Mouse (Mus musculus): Measurements from ENCODE around the gene Lcn10. TPM values are rescaled to one million over a fixed set of nuclear protein-coding genes. Genes with fewer than 3 reads are reported as not detected.
"Not testable (repeated sequence)": the region's sequence is repeated elsewhere in the genome, so short reads cannot be mapped to it uniquely, and the experiment has no call there.

Lcn10 gene
- polyA plus RNA-seq, 1 experiment from 2014 or later: not detected

- H3K9me3 ChIP-seq (ENCODE audit: control insufficient read depth, low read length); H3K4me1 ChIP-seq (replicated peaks; ENCODE audit: control insufficient read depth, insufficient read depth, low read length): not testable (repeated sequence)
- 51% methylated on average over 3 of the region's 3 CpGs for WGBS
Observed at GRCm38 (mm10) chr2:25699743-25700142, 17.2 kb downstream of the Lcn10 start, which contains the start of gene Obp2a. Obp2a (plus strand) TSS chr2:25700043.

GRCm38 (mm10) chr2:25701001-25701400 lies 18.5 kb downstream of the Lcn10 start:
- Histone ChIP-seq H3K9me3 (ENCODE audit: control insufficient read depth, low read length) (no peaks in the 10 kb centered on the region), H3K4me2 (ENCODE audit: low read depth, low read length) (no peak overlapping the region), H3K4me1 (replicated peaks; ENCODE audit: control insufficient read depth, insufficient read depth, low read length) (no peaks in the 10 kb centered on the region), H3K4me3 (ENCODE audit: low read length) (no peak overlapping the region), H3K36me3 (ENCODE audit: control insufficient read depth, insufficient read depth, low read length) (no peaks in the 10 kb centered on the region), H3K27ac (ENCODE audit: low read length) (no peak overlapping the region), H3K27me3 (ENCODE audit: control insufficient read depth, insufficient read depth, low read depth, low read length) (no peaks in the 10 kb centered on the region), H3K9ac (ENCODE audit: low read length) (no peak overlapping the region)
- no peak for ATAC-seq (ENCODE audit: low read depth)
- WGBS: 72% methylated on average over 5 of the region's 5 CpGs

More at GRCm38 (mm10) chr2:25699743-25700142, 17.2 kb downstream of the Lcn10 start, which contains the start of gene Obp2a:
- H3K36me3 ChIP-seq (ENCODE audit: control insufficient read depth, insufficient read depth, low read length); H3K27ac ChIP-seq (ENCODE audit: low read length); H3K4me2 ChIP-seq (ENCODE audit: low read depth, low read length); H3K4me3 ChIP-seq (ENCODE audit: low read length); ATAC-seq (ENCODE audit: low read depth); H3K9ac ChIP-seq (ENCODE audit: low read length); H3K27me3 ChIP-seq (ENCODE audit: control insufficient read depth, insufficient read depth, low read depth, low read length): not testable (repeated sequence)

GRCm38 (mm10) chr2:25703706-25704105 lies 21.2 kb downstream of the Lcn10 start:
- no peak for ATAC-seq (ENCODE audit: low read depth)

GRCm38 (mm10) chr2:25706643-25707481 lies 24.3 kb downstream of the Lcn10 start, which contains the start of gene Bmyc:
Bmyc (plus strand) TSS chr2:25706739.
- Histone ChIP-seq H3K4me3 (ENCODE audit: low read length) (peak within 1 kb of the TSS; percentile 79), H3K4me2 (ENCODE audit: low read depth, low read length) (peak within 1 kb of the TSS; percentile 97), H3K27ac (ENCODE audit: low read length) (peak within 1 kb of the TSS; percentile 47), H3K27me3 (ENCODE audit: control insufficient read depth, insufficient read depth, low read depth, low read length) (no peaks in the 10 kb centered on the region), H3K9ac (ENCODE audit: low read length) (peak within 1 kb of the TSS; percentile 79), H3K4me1 (replicated peaks; ENCODE audit: control insufficient read depth, insufficient read depth, low read length) (peaks cover 10% of the 10 kb centered on the region), H3K36me3 (ENCODE audit: control insufficient read depth, insufficient read depth, low read length) (no peaks in the 10 kb centered on the region), H3K9me3 (ENCODE audit: control insufficient read depth, low read length) (no peaks in the 10 kb centered on the region)
- peak; percentile 94 for ATAC-seq (ENCODE audit: low read depth)
- under 1% methylated on average over 78 of the region's 78 CpGs for WGBS

More at GRCm38 (mm10) chr2:25703706-25704105, 21.2 kb downstream of the Lcn10 start:
- Histone ChIP-seq H3K36me3 (ENCODE audit: control insufficient read depth, insufficient read depth, low read length) (no peaks in the 10 kb centered on the region), H3K4me3 (ENCODE audit: low read length) (no peak overlapping the region), H3K4me1 (replicated peaks; ENCODE audit: control insufficient read depth, insufficient read depth, low read length) (peaks cover 10% of the 10 kb centered on the region), H3K9me3 (ENCODE audit: control insufficient read depth, low read length) (no peaks in the 10 kb centered on the region), H3K27me3 (ENCODE audit: control insufficient read depth, insufficient read depth, low read depth, low read length) (no peaks in the 10 kb centered on the region), H3K4me2 (ENCODE audit: low read depth, low read length) (no peak overlapping the region), H3K9ac (ENCODE audit: low read length) (no peak overlapping the region), H3K27ac (ENCODE audit: low read length) (no peak overlapping the region)
- 62% methylated on average over 4 of the region's 4 CpGs for WGBS

- ATAC-seq (ENCODE audit: low read depth): no peak
- Histone ChIP-seq H3K9me3 (ENCODE audit: control insufficient read depth, low read length) (no peaks in the 10 kb centered on the region), H3K27me3 (ENCODE audit: control insufficient read depth, insufficient read depth, low read depth, low read length) (no peaks in the 10 kb centered on the region), H3K36me3 (ENCODE audit: control insufficient read depth, insufficient read depth, low read length) (no peaks in the 10 kb centered on the region), H3K4me3 (ENCODE audit: low read length) (no peak overlapping the region), H3K4me2 (ENCODE audit: low read depth, low read length) (no peak overlapping the region), H3K27ac (ENCODE audit: low read length) (no peak overlapping the region), H3K4me1 (replicated peaks; ENCODE audit: control insufficient read depth, insufficient read depth, low read length) (peaks cover 10% of the 10 kb centered on the region), H3K9ac (ENCODE audit: low read length) (no peak overlapping the region)
- 64% methylated on average over 2 of the region's 2 CpGs for WGBS
Observed at GRCm38 (mm10) chr2:25708121-25708520, 25.6 kb downstream of the Lcn10 start.

GRCm38 (mm10) chr2:25709056-25709455 lies 26.5 kb downstream of the Lcn10 start:
- not testable (repeated sequence) for H3K9ac ChIP-seq (ENCODE audit: low read length); H3K36me3 ChIP-seq (ENCODE audit: control insufficient read depth, insufficient read depth, low read length); H3K4me3 ChIP-seq (ENCODE audit: low read length); H3K27me3 ChIP-seq (ENCODE audit: control insufficient read depth, insufficient read depth, low read depth, low read length); H3K9me3 ChIP-seq (ENCODE audit: control insufficient read depth, low read length); ATAC-seq (ENCODE audit: low read depth); H3K27ac ChIP-seq (ENCODE audit: low read length); H3K4me2 ChIP-seq (ENCODE audit: low read depth, low read length); H3K4me1 ChIP-seq (replicated peaks; ENCODE audit: control insufficient read depth, insufficient read depth, low read length)
- WGBS: 91% methylated on average over 1 of the region's 1 CpGs

GRCm38 (mm10) chr2:25709791-25710190 lies 27.3 kb downstream of the Lcn10 start:
- not testable (repeated sequence) for H3K27me3 ChIP-seq (ENCODE audit: control insufficient read depth, insufficient read depth, low read depth, low read length); ATAC-seq (ENCODE audit: low read depth); H3K4me1 ChIP-seq (replicated peaks; ENCODE audit: control insufficient read depth, insufficient read depth, low read length); H3K36me3 ChIP-seq (ENCODE audit: control insufficient read depth, insufficient read depth, low read length); H3K27ac ChIP-seq (ENCODE audit: low read length); H3K4me3 ChIP-seq (ENCODE audit: low read length); H3K4me2 ChIP-seq (ENCODE audit: low read depth, low read length); H3K9ac ChIP-seq (ENCODE audit: low read length); H3K9me3 ChIP-seq (ENCODE audit: control insufficient read depth, low read length)
- 66% methylated on average over 2 of the region's 2 CpGs for WGBS

GRCm38 (mm10) chr2:25711641-25712040 lies 29.1 kb downstream of the Lcn10 start:
- WGBS: 16% methylated on average over 3 of the region's 3 CpGs
- H3K9me3 ChIP-seq (ENCODE audit: control insufficient read depth, low read length); H3K4me2 ChIP-seq (ENCODE audit: low read depth, low read length); H3K27me3 ChIP-seq (ENCODE audit: control insufficient read depth, insufficient read depth, low read depth, low read length); H3K36me3 ChIP-seq (ENCODE audit: control insufficient read depth, insufficient read depth, low read length); H3K4me1 ChIP-seq (replicated peaks; ENCODE audit: control insufficient read depth, insufficient read depth, low read length); ATAC-seq (ENCODE audit: low read depth); H3K27ac ChIP-seq (ENCODE audit: low read length); H3K9ac ChIP-seq (ENCODE audit: low read length); H3K4me3 ChIP-seq (ENCODE audit: low read length): not testable (repeated sequence)

- H3K4me2 ChIP-seq (ENCODE audit: low read depth, low read length): no peak overlapping the region
- no peak overlapping the region for H3K9ac ChIP-seq (ENCODE audit: low read length)
- peaks cover 5% of the 10 kb centered on the region; the same call in 1 of the 2 replicates for H3K9me3 ChIP-seq (ENCODE audit: control insufficient read depth, low read length)
- H3K4me1 ChIP-seq (replicated peaks; ENCODE audit: control insufficient read depth, insufficient read depth, low read length): no peaks in the 10 kb centered on the region
- H3K36me3 ChIP-seq (ENCODE audit: control insufficient read depth, insufficient read depth, low read length): no peaks in the 10 kb centered on the region
- no peak overlapping the region for H3K27ac ChIP-seq (ENCODE audit: low read length)
- no peak for ATAC-seq (ENCODE audit: low read depth)
- H3K4me3 ChIP-seq (ENCODE audit: low read length): no peak overlapping the region
- no peaks in the 10 kb centered on the region for H3K27me3 ChIP-seq (ENCODE audit: control insufficient read depth, insufficient read depth, low read depth, low read length)
Observed at GRCm38 (mm10) chr2:25717222-25717621, 34.7 kb downstream of the Lcn10 start.
